Mouse (Mus musculus) CH12.LX (cell line): ENCODE measurements around the gene Gpr152.

Experiments used
- BHLHE40 ChIP-seq: IDR thresholded peaks from 2 replicates; pipeline ENCODE4 v1.6.1; 2011; ENCODE audit warnings: mild to moderate bottlenecking, low read depth, low read length, improper control_type of control experiment
- CHD1 ChIP-seq: IDR thresholded peaks from 2 replicates; pipeline ENCODE4 v1.6.1; 2012; ENCODE audit warnings: low read depth, low read length, improper control_type of control experiment, inconsistent platforms
- CTCF ChIP-seq, 2 experiments: IDR thresholded peaks in 1 of 2; conservative IDR thresholded peaks in 1 of 2; 2 replicates each; pipeline ENCODE4 v1.5.1; 2011 to 2012; ENCODE audit warnings: low read depth in 2 of 2, low read length in 2 of 2, improper control_type of control experiment in 1 of 2, inconsistent platforms in 1 of 2, mild to moderate bottlenecking in 1 of 2, moderate library complexity in 1 of 2
- E2F4 ChIP-seq: IDR thresholded peaks from 2 replicates; pipeline ENCODE4 v1.6.1; 2011; ENCODE audit warnings: low read depth, low read length, improper control_type of control experiment; ENCODE audit not compliant: insufficient replicate concordance
- EP300 ChIP-seq: IDR thresholded peaks from 2 replicates; pipeline ENCODE4 v1.6.1; 2011; ENCODE audit warnings: low read length, improper control_type of control experiment
- HCFC1 ChIP-seq: IDR thresholded peaks from 2 replicates; pipeline ENCODE4 v1.6.1; 2012; ENCODE audit warnings: low read depth, mild to moderate bottlenecking, inconsistent platforms, low read length, improper control_type of control experiment
- MAFK ChIP-seq: IDR thresholded peaks from 2 replicates; pipeline ENCODE4 v1.6.1; 2011; ENCODE audit warnings: low read length, improper control_type of control experiment; ENCODE audit not compliant: insufficient replicate concordance
- MEF2A ChIP-seq: IDR thresholded peaks from 2 replicates; pipeline ENCODE4 v1.6.1; 2014; ENCODE audit warnings: low read depth, mild to moderate bottlenecking, inconsistent platforms, low read length, improper control_type of control experiment, borderline replicate concordance
- NRF1 ChIP-seq: IDR thresholded peaks from 2 replicates; pipeline ENCODE4 v1.6.1; 2014; ENCODE audit warnings: low read depth, mild to moderate bottlenecking, inconsistent platforms, low read length, improper control_type of control experiment, moderate library complexity
- POLR2A ChIP-seq: IDR thresholded peaks from 2 replicates; pipeline ENCODE4 v1.6.1; 2011; ENCODE audit warnings: low read depth, mild to moderate bottlenecking, improper control_type of control experiment, low read length
- RAD21 ChIP-seq: IDR thresholded peaks from 2 replicates; pipeline ENCODE4 v1.6.1; 2011; ENCODE audit warnings: low read depth, mild to moderate bottlenecking, low read length, improper control_type of control experiment, moderate library complexity
- ZKSCAN1 ChIP-seq: IDR thresholded peaks from 2 replicates; pipeline ENCODE4 v1.6.1; 2012; ENCODE audit warnings: low read depth, inconsistent platforms, low read length, improper control_type of control experiment, borderline replicate concordance
- ZMIZ1 ChIP-seq: IDR thresholded peaks from 2 replicates; pipeline ENCODE4 v1.6.1; 2012; ENCODE audit warnings: low read depth, mild to moderate bottlenecking, inconsistent platforms, low read length, improper control_type of control experiment

GRCm38 (mm10) chr19:4164721-4165120, 25.1 kb downstream of the Gpr152 start:
- TF ChIP-seq MAFK, result no peak
- no peak for TF ChIP-seq ZKSCAN1
- TF ChIP-seq HCFC1, result no peak
- TF ChIP-seq POLR2A, result no peak
- TF ChIP-seq BHLHE40, result no peak
- TF ChIP-seq RAD21, result no peak
- TF ChIP-seq MEF2A, result no peak
- no peak for TF ChIP-seq CTCF (conservative IDR thresholded peaks at IDR 0.05 in 1 of 2, IDR thresholded peaks at IDR 0.05 in 1 of 2; ENCODE audit: low read depth in 2 of 2, low read length in 2 of 2)
- no peak for TF ChIP-seq NRF1
- TF ChIP-seq CHD1, result no peak
- no peak for TF ChIP-seq E2F4
- no peak for TF ChIP-seq ZMIZ1
- TF ChIP-seq EP300, result no peak
